9 mouse cellular contexts compared by ENCODE assay signal in genomic region chr19:57104171-57104748, GRCm38 (mm10).
A peak's percentile ranks its signal among the peaks of the same experiment; 100 is the strongest.
DNase-seq lines count a peak whose midpoint lies in the region; ATAC-seq and TF ChIP-seq lines count a peak whose summit lies in the region.
"Had no signal": no experiment of that assay in that cellular context is flagged by ENCODE, and none has a peak within 500 bp of the region (broad histone marks: within the 10 kb centered on the region; RNA-seq: fewer than 3 reads in every experiment).

No protein-coding gene starts in this region.

- 63% methylated on average over 5 of the region's 5 CpGs for WGBS in embryonic facial prominence, embryonic 14.5 days

- ATAC-seq in embryonic facial prominence, embryonic 14.5 days (ENCODE audit: low read depth), result no peak
- peak; percentile 76 for ATAC-seq in megakaryocyte, adult 5-6 weeks (ENCODE audit: poor library complexity, severe bottlenecking)

- H3K36me3 ChIP-seq in embryonic facial prominence, embryonic 14.5 days (ENCODE audit: control insufficient read depth, insufficient read depth, low read length), result no peaks in the 10 kb centered on the region

- H3K4me3 ChIP-seq in layer of hippocampus, adult 2 months, result no peak overlapping the region
- H3K4me3 ChIP-seq in embryonic facial prominence, embryonic 14.5 days (ENCODE audit: low read depth, low read length), result no peak overlapping the region

- peak; percentile 63 to 68 for DNase-seq in cerebellum, postnatal 10 days
- no peak for DNase-seq in cerebellum, adult 11-12 months
- no peak for DNase-seq in layer of hippocampus, adult 2 months (ENCODE audit: low spot score in 2 of 2)
- DNase-seq in layer of hippocampus, postnatal 10 days (ENCODE audit: low spot score in 2 of 2), result no peak
- DNase-seq in embryonic facial prominence, embryonic 14.5 days (ENCODE audit: low spot score), result no peak
- DNase-seq in right cerebral cortex, postnatal 36 days (ENCODE audit: low spot score in 2 of 2), result no peak
- no peak for DNase-seq in spleen, postnatal 10 days (ENCODE audit: low spot score in 2 of 2)
- DNase-seq: left cerebral cortex, postnatal 4 days had no signal

- peaks cover 33% of the 10 kb centered on the region for H3K4me1 ChIP-seq in embryonic facial prominence, embryonic 14.5 days (ENCODE audit: control insufficient read depth, insufficient read depth, low read length)

- H3K27ac ChIP-seq in layer of hippocampus, adult 2 months, result peak overlapping the region; percentile 32; the same call in 1 of the 2 replicates
- H3K27ac ChIP-seq in embryonic facial prominence, embryonic 14.5 days (replicated peaks; ENCODE audit: low read depth, low read length), result peak overlapping the region; percentile 65

- no peaks in the 10 kb centered on the region for H3K27me3 ChIP-seq in embryonic facial prominence, embryonic 14.5 days (replicated peaks; ENCODE audit: control insufficient read depth, insufficient read depth, low read length)

- H3K9ac ChIP-seq in embryonic facial prominence, embryonic 14.5 days (ENCODE audit: low read depth, low read length), result no peak overlapping the region

- H3K9me3 ChIP-seq in embryonic facial prominence, embryonic 14.5 days (ENCODE audit: control insufficient read depth, low read length), result no peaks in the 10 kb centered on the region

- no peak for TF ChIP-seq CTCF in layer of hippocampus, adult 2 months (conservative IDR thresholded peaks at IDR 0.05)

- H3K4me2 ChIP-seq in embryonic facial prominence, embryonic 14.5 days (ENCODE audit: low read depth, low read length), result no peak overlapping the region

Comparison
In these comparisons a context has a peak if more than half of its experiments do, and no peak if none do; other contexts are left out.
1. DNase-seq: peak in cerebellum, postnatal 10 days (2 of 2); none in cerebellum, adult 11-12 months (single experiment), layer of hippocampus, adult 2 months (0 of 2), layer of hippocampus, postnatal 10 days (0 of 2), embryonic facial prominence, embryonic 14.5 days (single experiment), right cerebral cortex, postnatal 36 days (0 of 2) and spleen, postnatal 10 days (0 of 2).